Mouse (Mus musculus) intestine, postnatal 0 days (tissue): ENCODE measurements around the gene Fsip1. TPM values are rescaled to one million over a fixed set of nuclear protein-coding genes. Genes with fewer than 3 reads are reported as not detected.

Experiments
- ATAC-seq: fragments of 200-750 bp; cut with Nextera tagmentation; 2 replicates; pipeline ENCODE4 v1.8.0; 2017; ENCODE audit warnings: mild to moderate bottlenecking, moderate TSS enrichment, moderate library complexity
- H3K27ac ChIP-seq: fragments of 300-500 bp; sonication (generic); 2 replicates; pipeline ENCODE4 v1.5.1; 2014; ENCODE audit warnings: mild to moderate bottlenecking, low read depth, low read length, moderate library complexity
- H3K27me3 ChIP-seq: fragments of 300-500 bp; sonication (generic); replicated peaks from 2 replicates; pipeline ENCODE4 v1.6.1; 2014; ENCODE audit warnings: low read length, mixed read lengths; ENCODE audit not compliant: control insufficient read depth, insufficient read depth
- H3K36me3 ChIP-seq: fragments of 300-500 bp; sonication (generic); 2 replicates; pipeline ENCODE4 v1.6.1; 2014; ENCODE audit warnings: mild to moderate bottlenecking, moderate library complexity; ENCODE audit not compliant: control insufficient read depth, insufficient read depth
- H3K4me1 ChIP-seq: fragments of 300-500 bp; sonication (generic); replicated peaks from 2 replicates; pipeline ENCODE4 v1.6.1; 2014; ENCODE audit warnings: antibody characterized with exemption, low read length, mixed read lengths; ENCODE audit not compliant: control insufficient read depth, insufficient read depth
- H3K4me2 ChIP-seq: fragments of 300-500 bp; sonication (generic); replicated peaks from 2 replicates; pipeline ENCODE4 v1.6.1; 2014; ENCODE audit warnings: low read depth, mild to moderate bottlenecking, moderate library complexity
- H3K4me3 ChIP-seq: fragments of 300-500 bp; sonication (generic); 2 replicates; pipeline ENCODE4 v1.5.1; 2014; ENCODE audit warnings: low read depth, low read length
- H3K9ac ChIP-seq: fragments of 300-500 bp; sonication (generic); 2 replicates; pipeline ENCODE4 v1.6.1; 2014; ENCODE audit warnings: mild to moderate bottlenecking, low read depth, low read length
- H3K9me3 ChIP-seq: fragments of 300-500 bp; sonication (generic); 2 replicates; pipeline ENCODE4 v1.6.1; 2016; ENCODE audit warnings: mixed run types; ENCODE audit not compliant: control insufficient read depth
- CTCF ChIP-seq: sonication (generic); IDR thresholded peaks from 2 replicates; pipeline ENCODE4 v1.5.1; 2016; ENCODE audit warnings: low read depth, mild to moderate bottlenecking, control low read depth, antibody characterized with exemption, moderate library complexity
- WGBS: fragments of 180-500 bp; shearing (Covaris S2); extraction: QIAGEN DNeasy Blood & Tissue Kit; methylation state at CpG from one replicate; pipeline ENCODE4 v1.1.7; 2014; 5-methylcytosine and 5-hydroxymethylcytosine counted together
- polyA plus RNA-seq: library from polyadenylated mRNA; unstranded; fragments of >200 nt; fragmentation: Nextera tagmentation; extraction: Ambion mirVana; gene quantifications from 2 replicates; pipeline ENCODE4 v1.2.1, GENCODE M21; 2015

Fsip1 gene
- polyA plus RNA-seq, 1 experiment from 2014 or later = 0.13 TPM

DNA sequence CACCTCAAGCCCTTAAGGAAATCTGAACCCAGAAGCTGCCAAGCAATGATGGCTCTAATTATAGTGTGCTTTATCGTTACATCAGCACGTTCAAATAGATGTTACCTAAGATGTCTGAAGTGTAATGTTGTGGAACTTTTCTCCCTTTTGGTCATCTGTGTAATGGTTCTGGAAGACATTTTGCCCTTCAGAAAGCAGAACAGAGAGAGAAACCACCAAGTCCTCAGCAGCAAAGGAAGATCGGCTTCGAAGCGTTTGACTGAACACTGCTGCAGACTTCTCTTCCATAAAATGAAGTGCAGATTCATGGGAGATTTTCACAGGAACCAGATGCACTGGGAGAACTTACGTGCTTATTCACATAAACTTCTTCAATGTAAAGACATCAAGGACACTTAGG, 92.6 kb downstream of the Fsip1 start:
- Histone ChIP-seq H3K9ac (no peak overlapping the region), H3K4me1 (no peaks in the 10 kb centered on the region), H3K4me3 (no peak overlapping the region), H3K27ac (no peak overlapping the region), H3K9me3 (no peaks in the 10 kb centered on the region), H3K36me3 (no peaks in the 10 kb centered on the region), H3K27me3 (no peaks in the 10 kb centered on the region), H3K4me2 (no peak overlapping the region)
- TF ChIP-seq CTCF = no peak
- ATAC-seq = no peak
- WGBS = 83% methylated on average over 6 of the region's 6 CpGs

DNA sequence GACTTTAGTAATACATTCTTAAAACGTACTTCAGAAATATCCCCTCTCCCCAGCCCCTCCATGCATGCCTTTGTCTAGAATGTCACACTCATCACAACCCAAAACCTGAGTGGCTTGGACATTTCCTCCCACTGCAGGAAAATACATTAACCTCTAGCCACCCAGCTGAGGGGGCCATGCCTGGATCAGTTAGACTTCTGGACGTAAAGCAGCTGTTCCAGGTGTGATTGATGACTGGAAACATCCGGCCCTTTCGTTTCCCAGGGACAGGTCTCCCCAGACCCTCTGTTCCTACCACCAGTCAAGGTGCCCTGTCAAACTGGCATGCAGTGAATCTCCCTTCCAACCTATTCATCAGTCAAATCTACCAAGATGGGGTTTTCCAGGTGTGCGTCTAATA, 94.3 kb downstream of the Fsip1 start:
- no peak for ATAC-seq
- H3K9ac ChIP-seq = no peak overlapping the region
- 76% methylated on average over 5 of the region's 5 CpGs for WGBS
- H3K27ac ChIP-seq = no peak overlapping the region
- H3K4me1 ChIP-seq = no peaks in the 10 kb centered on the region
- H3K4me2 ChIP-seq = no peak overlapping the region
- no peak overlapping the region for H3K4me3 ChIP-seq
- TF ChIP-seq CTCF = no peak
- no peaks in the 10 kb centered on the region for H3K9me3 ChIP-seq
- H3K36me3 ChIP-seq = no peaks in the 10 kb centered on the region
- H3K27me3 ChIP-seq = no peaks in the 10 kb centered on the region

DNA sequence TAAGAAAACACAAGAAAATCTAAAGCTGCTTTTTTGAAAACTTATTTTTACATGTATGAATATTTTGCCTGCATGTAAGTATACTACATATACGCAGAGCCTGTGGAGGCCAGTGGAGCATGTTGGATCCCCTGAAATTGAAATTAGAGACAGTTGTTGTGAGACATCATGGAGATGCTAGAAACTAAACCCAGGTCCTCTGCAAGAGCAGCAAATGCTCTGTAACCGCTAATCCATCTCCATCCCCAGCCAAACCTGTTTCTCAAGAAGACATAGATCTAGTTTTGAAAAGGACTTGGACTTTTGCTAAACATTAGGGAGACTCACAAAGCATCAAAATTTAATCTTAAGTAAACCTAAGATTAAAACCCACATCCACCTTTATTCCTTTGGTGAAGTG, 95.8 kb downstream of the Fsip1 start:
- Histone ChIP-seq H3K4me2 (no peak overlapping the region), H3K9ac (no peak overlapping the region), H3K4me1 (no peaks in the 10 kb centered on the region), H3K27me3 (no peaks in the 10 kb centered on the region), H3K36me3 (no peaks in the 10 kb centered on the region), H3K9me3 (no peaks in the 10 kb centered on the region), H3K4me3 (no peak overlapping the region), H3K27ac (no peak overlapping the region)
- 84% methylated on average over 2 of the region's 2 CpGs for WGBS
- TF ChIP-seq CTCF = no peak
- no peak for ATAC-seq

DNA sequence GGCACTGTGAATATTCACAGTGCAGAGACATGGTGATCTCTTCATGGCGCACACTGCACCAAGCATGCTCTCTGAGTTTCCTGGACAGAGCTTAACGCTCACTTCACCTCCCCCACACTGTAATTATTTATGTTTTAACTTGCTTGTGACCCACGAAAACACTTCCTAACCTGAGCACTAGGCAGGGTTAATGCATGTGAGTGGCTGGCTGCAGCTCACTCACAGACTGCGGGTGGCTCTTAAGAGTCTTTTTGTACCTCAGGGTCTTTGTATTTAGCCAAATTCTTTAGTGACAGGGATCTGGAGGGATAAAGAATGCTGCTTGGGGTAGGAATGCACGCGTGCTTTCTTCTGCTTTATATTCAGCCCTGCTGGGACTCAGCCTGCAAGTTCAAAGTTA, 96.2 kb downstream of the Fsip1 start:
- ATAC-seq = no peak
- no peaks in the 10 kb centered on the region for H3K4me1 ChIP-seq

DNA sequence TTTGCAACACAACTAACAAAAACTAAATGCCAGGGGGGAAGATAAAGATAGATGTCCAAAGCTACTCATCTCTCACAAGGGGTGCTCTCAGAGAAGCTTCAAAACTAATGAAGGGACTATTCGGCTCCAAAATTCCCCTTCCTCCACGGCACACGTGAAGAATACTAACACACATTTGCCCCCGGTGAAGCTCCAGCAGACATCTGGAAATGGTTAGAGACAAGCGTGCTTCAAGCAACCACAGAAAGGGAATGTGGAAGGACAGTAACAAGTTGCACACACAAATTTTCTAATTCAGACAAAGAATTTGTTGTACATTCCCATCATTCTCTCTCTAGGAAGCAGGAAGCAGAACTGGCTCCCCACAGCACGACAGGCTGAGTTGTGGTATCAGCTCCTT, 97.6 kb downstream of the Fsip1 start:
- no peak for TF ChIP-seq CTCF
- Histone ChIP-seq H3K27ac (no peak overlapping the region), H3K27me3 (no peaks in the 10 kb centered on the region), H3K36me3 (no peaks in the 10 kb centered on the region), H3K4me3 (no peak overlapping the region), H3K9ac (no peak overlapping the region), H3K4me1 (no peaks in the 10 kb centered on the region), H3K4me2 (no peak overlapping the region), H3K9me3 (no peaks in the 10 kb centered on the region)
- WGBS = 68% methylated on average over 6 of the region's 6 CpGs
- no peak for ATAC-seq

More for the DNA sequence above, 96.2 kb downstream of the Fsip1 start:
- Histone ChIP-seq H3K36me3 (no peaks in the 10 kb centered on the region), H3K4me2 (no peak overlapping the region), H3K9me3 (no peaks in the 10 kb centered on the region), H3K9ac (no peak overlapping the region), H3K27me3 (no peaks in the 10 kb centered on the region), H3K27ac (no peak overlapping the region), H3K4me3 (no peak overlapping the region)
- WGBS = 42% methylated on average over 6 of the region's 6 CpGs
- no peak for TF ChIP-seq CTCF

DNA sequence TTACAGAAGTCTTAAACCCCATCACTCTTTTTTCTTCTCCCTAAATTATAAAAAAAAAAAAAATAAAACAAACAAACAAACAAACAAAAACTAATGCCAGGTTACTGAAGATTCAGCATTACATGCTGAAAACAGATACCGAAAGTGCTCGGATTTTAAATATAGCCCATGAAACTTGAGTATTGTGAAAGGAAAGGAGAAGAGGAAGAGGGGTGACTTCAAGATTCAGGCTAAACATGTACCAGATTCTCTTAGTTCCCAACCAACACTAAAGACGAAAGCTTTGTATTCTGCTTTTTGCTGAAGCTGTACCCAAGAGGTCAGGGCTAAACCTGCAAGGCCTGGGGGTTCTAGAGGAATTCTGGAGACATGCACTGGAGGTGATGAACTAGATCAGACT, 98.7 kb downstream of the Fsip1 start:
- Histone ChIP-seq H3K27ac (no peak overlapping the region), H3K9me3 (no peaks in the 10 kb centered on the region), H3K4me2 (no peak overlapping the region), H3K36me3 (no peaks in the 10 kb centered on the region), H3K27me3 (no peaks in the 10 kb centered on the region), H3K4me3 (no peak overlapping the region), H3K9ac (no peak overlapping the region), H3K4me1 (no peaks in the 10 kb centered on the region)
- TF ChIP-seq CTCF = no peak
- WGBS = 90% methylated on average over 3 of the region's 3 CpGs
- ATAC-seq = no peak

DNA sequence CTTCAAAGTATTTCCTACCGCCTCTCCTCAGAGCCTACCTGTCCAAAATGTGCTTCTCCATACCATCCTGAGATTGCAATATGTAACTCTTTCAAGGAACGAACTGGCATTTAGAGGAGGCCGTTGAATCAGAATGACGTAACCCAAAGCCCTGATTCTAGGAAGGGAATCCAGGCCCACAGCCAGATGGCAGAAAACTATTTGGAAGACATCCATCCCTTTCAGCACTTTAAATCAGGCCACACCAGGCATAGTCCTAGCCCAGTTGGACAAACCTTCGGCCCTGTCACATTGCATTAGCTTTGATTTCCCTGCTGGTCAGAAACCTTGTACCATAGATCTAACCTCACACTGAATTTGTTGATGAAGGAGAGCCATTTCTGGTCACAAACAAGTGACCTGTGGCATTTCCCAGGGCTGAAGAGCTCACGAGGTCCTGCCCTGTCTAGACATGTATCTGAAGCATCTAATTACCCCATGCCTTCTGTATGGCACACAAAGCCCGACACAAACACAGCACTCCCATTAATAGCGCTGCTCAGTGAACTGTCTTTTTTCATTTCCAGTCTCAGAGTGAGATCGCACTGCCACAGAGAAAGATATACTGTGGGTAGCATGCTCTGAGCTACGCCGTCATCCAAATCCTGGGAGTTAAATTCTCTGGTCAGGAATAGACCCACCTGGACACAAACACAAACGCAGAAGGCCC, 106.8 kb downstream of the Fsip1 start:
- Histone ChIP-seq H3K4me1 (no peaks in the 10 kb centered on the region), H3K27me3 (no peaks in the 10 kb centered on the region), H3K9me3 (no peaks in the 10 kb centered on the region), H3K36me3 (no peaks in the 10 kb centered on the region), H3K4me2 (no peak overlapping the region), H3K4me3 (no peak overlapping the region), H3K27ac (no peak overlapping the region), H3K9ac (no peak overlapping the region)
- ATAC-seq = no peak
- 75% methylated on average over 12 of the region's 12 CpGs for WGBS
- TF ChIP-seq CTCF = no peak
